Mouse (Mus musculus): ENCODE measurements around the gene Olfr142. TPM values are rescaled to one million over a fixed set of nuclear protein-coding genes. Genes with fewer than 3 reads are reported as not detected.
"Not testable (repeated sequence)": the region's sequence is repeated elsewhere in the genome, so short reads cannot be mapped to it uniquely, and the experiment has no call there.

Gene Olfr142
- polyA plus RNA-seq (2012; ENCODE audit: insufficient read depth, low replicate concordance), result not detected in 2 replicates

- H3K27me3 ChIP-seq (replicated peaks), result no peaks in the 10 kb centered on the region
- no peaks in the 10 kb centered on the region for H3K4me1 ChIP-seq
Observed at GRCm38 (mm10) chr2:90257492-90257891, at the start of gene Olfr142. Olfr142 (minus strand) TSS chr2:90257592.

GRCm38 (mm10) chr2:90292741-90293140, 35.3 kb upstream of the Olfr142 start, which contains the start of gene Olfr1272:
Olfr1272 (minus strand) TSS chr2:90292841.
- TF ChIP-seq FLI1 (IDR thresholded peaks at IDR 0.05; ENCODE audit: low read length) (no peak), GATA1 (IDR thresholded peaks at IDR 0.05; ENCODE audit: borderline replicate concordance, low read length) (no peak)
- Histone ChIP-seq H3K9me3 (no peaks in the 10 kb centered on the region), H3K36me3 (replicated peaks; ENCODE audit: low read length) (no peaks in the 10 kb centered on the region), H3K4me3 (replicated peaks) (no peak within 1 kb of the TSS), H3K4me1 (no peaks in the 10 kb centered on the region), H3K27me3 (replicated peaks) (no peaks in the 10 kb centered on the region)

More at GRCm38 (mm10) chr2:90257492-90257891, at the start of gene Olfr142:
- no peaks in the 10 kb centered on the region for H3K9me3 ChIP-seq
- no peaks in the 10 kb centered on the region for H3K36me3 ChIP-seq (replicated peaks; ENCODE audit: low read length)
- H3K4me3 ChIP-seq (replicated peaks), result no peak within 1 kb of the TSS
- TF ChIP-seq GATA1 (IDR thresholded peaks at IDR 0.05; ENCODE audit: borderline replicate concordance, low read length) (no peak), FLI1 (IDR thresholded peaks at IDR 0.05; ENCODE audit: low read length) (no peak)

DNA sequence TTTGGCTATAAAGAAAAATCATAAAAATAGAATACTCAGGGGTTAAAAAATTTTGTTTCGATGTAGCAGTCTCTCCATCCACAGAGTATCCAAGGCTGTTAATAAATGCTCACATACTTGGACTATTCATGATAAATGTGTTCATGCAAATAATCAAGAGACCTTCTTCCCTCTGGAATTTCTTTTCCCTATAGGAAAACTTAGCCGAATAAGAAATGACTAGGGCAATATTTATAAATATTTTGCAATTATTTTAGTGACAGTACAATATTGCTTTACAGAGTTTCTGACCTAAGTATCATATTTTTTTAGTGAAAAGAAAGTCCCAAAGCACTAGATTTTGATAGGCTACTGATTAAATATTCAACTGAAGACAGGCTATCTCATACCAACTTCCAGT, 13.5 kb upstream of the Olfr142 start, which contains the start of gene Olfr1271:
Gene Olfr1271, minus strand, starts transcription at position 101 of the 400 bp plus-strand sequence.
- Histone ChIP-seq H3K9me3 (no peaks in the 10 kb centered on the region), H3K27me3 (replicated peaks) (no peaks in the 10 kb centered on the region), H3K36me3 (replicated peaks; ENCODE audit: low read length) (no peaks in the 10 kb centered on the region), H3K4me1 (no peaks in the 10 kb centered on the region), H3K4me3 (replicated peaks) (no peak within 1 kb of the TSS)
- no peak for TF ChIP-seq GATA1 (IDR thresholded peaks at IDR 0.05; ENCODE audit: borderline replicate concordance, low read length)
- TF ChIP-seq FLI1 (IDR thresholded peaks at IDR 0.05; ENCODE audit: low read length), result no peak

DNA sequence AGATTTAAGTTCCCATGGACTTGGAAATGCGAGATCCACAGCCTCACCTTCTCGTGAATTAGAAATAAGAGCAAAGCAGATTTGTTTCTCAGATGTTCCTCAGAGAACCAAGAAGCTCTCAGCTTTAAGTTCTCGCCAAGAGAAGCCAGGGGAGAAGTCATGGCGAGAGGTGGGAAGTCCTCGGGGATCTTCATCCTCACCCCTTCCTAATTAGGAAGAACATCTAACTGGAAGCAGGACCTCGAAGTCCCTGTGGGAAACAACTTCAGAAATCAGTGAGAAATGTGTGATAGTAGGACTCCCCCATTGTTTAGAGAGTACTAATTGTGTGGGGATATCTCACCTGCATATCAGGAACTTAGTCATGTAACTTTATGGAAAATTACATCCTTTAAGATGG, 33.0 kb downstream of the Olfr142 start, which contains the start of gene Olfr1506:
Gene Olfr1506, minus strand, starts transcription at position 101 of the 400 bp plus-strand sequence.
- not testable (repeated sequence) for H3K36me3 ChIP-seq (replicated peaks; ENCODE audit: low read length); H3K4me3 ChIP-seq (replicated peaks); H3K9me3 ChIP-seq; H3K27me3 ChIP-seq (replicated peaks); H3K4me1 ChIP-seq

Other genes with a start within 250 kb of the Olfr142 start
- not detected in 2 replicates for gene Olfr1263, start 245.5 kb downstream of the Olfr142 start, polyA plus RNA-seq (2012; ENCODE audit: insufficient read depth, low replicate concordance)
- gene Olfr1264, start 232.0 kb downstream of the Olfr142 start, polyA plus RNA-seq (2012; ENCODE audit: insufficient read depth, low replicate concordance), result not detected in 2 replicates
- not detected in 2 replicates for gene Olfr1265, start 222.3 kb downstream of the Olfr142 start, polyA plus RNA-seq (2012; ENCODE audit: insufficient read depth, low replicate concordance)
- gene Olfr140, start 194.0 kb downstream of the Olfr142 start, polyA plus RNA-seq (2012; ENCODE audit: insufficient read depth, low replicate concordance), result not detected in 2 replicates
- not detected in 2 replicates for gene Olfr1269, start 136.2 kb downstream of the Olfr142 start, polyA plus RNA-seq (2012; ENCODE audit: insufficient read depth, low replicate concordance)
- not detected in 2 replicates for gene Olfr32, start 115.3 kb downstream of the Olfr142 start, polyA plus RNA-seq (2012; ENCODE audit: insufficient read depth, low replicate concordance)
- gene Olfr1270, start 104.5 kb downstream of the Olfr142 start, polyA plus RNA-seq (2012; ENCODE audit: insufficient read depth, low replicate concordance), result not detected in 2 replicates
- gene Olfr1506, start 33.1 kb downstream of the Olfr142 start, polyA plus RNA-seq (2012; ENCODE audit: insufficient read depth, low replicate concordance), result not detected in 2 replicates
- not detected in 2 replicates for gene Olfr1271, start 13.4 kb upstream of the Olfr142 start, polyA plus RNA-seq (2012; ENCODE audit: insufficient read depth, low replicate concordance)
- 0.37 TPM in 1 of 2 replicates, not detected in the other for gene Olfr1272, start 35.2 kb upstream of the Olfr142 start, polyA plus RNA-seq (2012; ENCODE audit: insufficient read depth, low replicate concordance)
- gene Gm13769, start 64.6 kb upstream of the Olfr142 start, polyA plus RNA-seq (2012; ENCODE audit: insufficient read depth, low replicate concordance), result not detected in 2 replicates
- gene Olfr1274-ps, start 141.1 kb upstream of the Olfr142 start, polyA plus RNA-seq (2012; ENCODE audit: insufficient read depth, low replicate concordance), result not detected in 2 replicates